Mouse (Mus musculus) right cerebral cortex, postnatal 4 days (tissue): Measurements from ENCODE around the gene Dot1l.
"Not testable (repeated sequence)": the region's sequence is repeated elsewhere in the genome, so short reads cannot be mapped to it uniquely, and the experiment has no call there.

Source experiments
- DNase-seq: peaks from one replicate; pipeline ENCODE4 v3.0.0-alpha.2; 2022

The Dot1l gene

GRCm38 (mm10) chr10:80812391-80813041 lies 57.5 kb downstream of the Dot1l start:
- DNase-seq: no peak

GRCm38 (mm10) chr10:80813366-80813765 lies 58.4 kb downstream of the Dot1l start, which contains the start of gene Jsrp1:
TSS of gene Jsrp1 (minus strand) at chr10:80813498.
- no peak for DNase-seq

- DNase-seq: no peak
Measured at GRCm38 (mm10) chr10:80814800-80815199, 59.8 kb downstream of the Dot1l start.

- not testable (repeated sequence) for DNase-seq
Measured at GRCm38 (mm10) chr10:80816303-80816702, 61.3 kb downstream of the Dot1l start.

GRCm38 (mm10) chr10:80817164-80817563 lies 62.2 kb downstream of the Dot1l start:
- no peak for DNase-seq

- not testable (repeated sequence) for DNase-seq
Measured at GRCm38 (mm10) chr10:80817955-80818354, 62.9 kb downstream of the Dot1l start.

- DNase-seq: no peak
Measured at GRCm38 (mm10) chr10:80818599-80819281, 63.7 kb downstream of the Dot1l start.

- no peak for DNase-seq
Measured at GRCm38 (mm10) chr10:80819406-80819805, 64.4 kb downstream of the Dot1l start.

- no peak for DNase-seq
Measured at GRCm38 (mm10) chr10:80821991-80822390, 67.0 kb downstream of the Dot1l start.

- DNase-seq: no peak
Measured at GRCm38 (mm10) chr10:80822528-80822927, 67.5 kb downstream of the Dot1l start.

GRCm38 (mm10) chr10:80823316-80823715 lies 68.3 kb downstream of the Dot1l start:
- DNase-seq: no peak

- no peak for DNase-seq
Measured at GRCm38 (mm10) chr10:80823847-80824643, 69.0 kb downstream of the Dot1l start.

GRCm38 (mm10) chr10:80824827-80825226 lies 69.8 kb downstream of the Dot1l start:
- no peak for DNase-seq

- peak; percentile 98 for DNase-seq
Measured at GRCm38 (mm10) chr10:80826151-80827062, 71.4 kb downstream of the Dot1l start, which contains the start of gene Oaz1. TSS of gene Oaz1 (plus strand) at chr10:80826656.

GRCm38 (mm10) chr10:80827063-80827869 lies 72.3 kb downstream of the Dot1l start:
- DNase-seq: no peak

GRCm38 (mm10) chr10:80827870-80828420 lies 72.9 kb downstream of the Dot1l start:
- no peak for DNase-seq

- not testable (repeated sequence) for DNase-seq
Measured at GRCm38 (mm10) chr10:80828587-80828986, 73.6 kb downstream of the Dot1l start.

- no peak for DNase-seq
Measured at GRCm38 (mm10) chr10:80829359-80830278, 74.6 kb downstream of the Dot1l start.

GRCm38 (mm10) chr10:80831136-80831535 lies 76.1 kb downstream of the Dot1l start:
- no peak for DNase-seq

- no peak for DNase-seq
Measured at GRCm38 (mm10) chr10:80832818-80833217, 77.8 kb downstream of the Dot1l start.
